Mouse (Mus musculus) layer of hippocampus, adult 2 months (tissue): ENCODE data around the gene Agpat2. TPM values are rescaled to one million over a fixed set of nuclear protein-coding genes. Genes with fewer than 3 reads are reported as not detected.

ENCODE experiments used
- DNase-seq, 2 experiments: peaks; one replicate each; pipeline ENCODE4 v3.0.0; 2022; ENCODE audit warnings: low spot score in 2 of 2
- H3K27ac ChIP-seq: fragments of 200-600 bp; 2 replicates; pipeline ENCODE4 v1.8.1; 2022
- H3K4me3 ChIP-seq: fragments of 200-600 bp; 2 replicates; pipeline ENCODE4 v1.8.1; 2022; ENCODE audit warnings: mild to moderate bottlenecking
- CTCF ChIP-seq: fragments of 200-600 bp; conservative IDR thresholded peaks from 2 replicates; pipeline ENCODE4 v1.8.1; 2022; ENCODE audit warnings: antibody characterized with exemption, mild to moderate bottlenecking, moderate library complexity
- total RNA-seq, 2 experiments: library from RNA; stranded (reverse); gene quantifications; 2 replicates each; pipeline ENCODE4 v1.2.3; 2021

Gene Agpat2
- total RNA-seq, 2 experiments from 2014 or later, result 1.6 to 2.5 TPM

- no peak for TF ChIP-seq CTCF
- DNase-seq, result no peak
- Histone ChIP-seq H3K4me3 (no peak overlapping the region), H3K27ac (no peak overlapping the region; the same call in 1 of the 2 replicates)
These were observed 30.6 kb upstream of the Agpat2 start for GRCm38 (mm10) chr2:26634629-26635488.

- TF ChIP-seq CTCF, result no peak
- Histone ChIP-seq H3K27ac (no peak overlapping the region), H3K4me3 (no peak overlapping the region)
- DNase-seq, result no peak
These were observed 29.8 kb upstream of the Agpat2 start for GRCm38 (mm10) chr2:26633953-26634530.

GRCm38 (mm10) chr2:26632541-26633395, 28.6 kb upstream of the Agpat2 start:
- peak overlapping the region; percentile 14; the same call in 1 of the 2 replicates for H3K27ac ChIP-seq
- no peak overlapping the region; the same call in 1 of the 2 replicates for H3K4me3 ChIP-seq
- TF ChIP-seq CTCF, result no peak
- DNase-seq, result no peak

GRCm38 (mm10) chr2:26628792-26629437, 24.7 kb upstream of the Agpat2 start:
- DNase-seq, result no peak
- H3K4me3 ChIP-seq, result peak overlapping the region; percentile 84
- peak overlapping the region; percentile 97 for H3K27ac ChIP-seq
- no peak for TF ChIP-seq CTCF

GRCm38 (mm10) chr2:26627921-26628739, 23.9 kb upstream of the Agpat2 start, which contains the start of gene Fam69b:
Gene Fam69b (plus strand): TSS chr2:26628457.
- DNase-seq, result peak; percentile 81 to 87
- Histone ChIP-seq H3K4me3 (peak within 1 kb of the TSS; percentile 84), H3K27ac (peak within 1 kb of the TSS; percentile 97)
- TF ChIP-seq CTCF, result no peak

- no peak for DNase-seq
- TF ChIP-seq CTCF, result 0 out of 2 replicates have a peak, but pooled peaks have one; percentile 18
- Histone ChIP-seq H3K4me3 (no peak overlapping the region), H3K27ac (no peak overlapping the region)
These were observed 21.9 kb upstream of the Agpat2 start for GRCm38 (mm10) chr2:26626081-26626480.

- DNase-seq, result no peak
- Histone ChIP-seq H3K27ac (no peak overlapping the region), H3K4me3 (no peak overlapping the region)
- TF ChIP-seq CTCF, result no peak
These were observed 21.2 kb upstream of the Agpat2 start for GRCm38 (mm10) chr2:26625419-26625818.

- no peak for DNase-seq
- no peak for TF ChIP-seq CTCF
- H3K4me3 ChIP-seq, result no peak overlapping the region
- no peak overlapping the region for H3K27ac ChIP-seq
These were observed 18.8 kb upstream of the Agpat2 start for GRCm38 (mm10) chr2:26622984-26623383.

GRCm38 (mm10) chr2:26621246-26621645, 17.0 kb upstream of the Agpat2 start:
- no peak for TF ChIP-seq CTCF
- DNase-seq, result no peak
- Histone ChIP-seq H3K27ac (no peak overlapping the region), H3K4me3 (no peak overlapping the region)

- H3K4me3 ChIP-seq, result no peak overlapping the region
- no peak overlapping the region for H3K27ac ChIP-seq
- no peak for DNase-seq
- TF ChIP-seq CTCF, result no peak
These were observed 13.7 kb upstream of the Agpat2 start for GRCm38 (mm10) chr2:26617928-26618327.

GRCm38 (mm10) chr2:26617331-26617730, 13.1 kb upstream of the Agpat2 start:
- Histone ChIP-seq H3K27ac (no peak overlapping the region), H3K4me3 (no peak overlapping the region)
- no peak for DNase-seq
- TF ChIP-seq CTCF, result no peak
